Mouse (Mus musculus): ENCODE measurements around the gene Gm17657. TPM values are rescaled to one million over a fixed set of nuclear protein-coding genes. Genes with fewer than 3 reads are reported as not detected.
"Not testable (repeated sequence)": the region's sequence is repeated elsewhere in the genome, so short reads cannot be mapped to it uniquely, and the experiment has no call there.

Gene Gm17657
- total and polyA plus RNA-seq, 2 experiments = not detected

DNA sequence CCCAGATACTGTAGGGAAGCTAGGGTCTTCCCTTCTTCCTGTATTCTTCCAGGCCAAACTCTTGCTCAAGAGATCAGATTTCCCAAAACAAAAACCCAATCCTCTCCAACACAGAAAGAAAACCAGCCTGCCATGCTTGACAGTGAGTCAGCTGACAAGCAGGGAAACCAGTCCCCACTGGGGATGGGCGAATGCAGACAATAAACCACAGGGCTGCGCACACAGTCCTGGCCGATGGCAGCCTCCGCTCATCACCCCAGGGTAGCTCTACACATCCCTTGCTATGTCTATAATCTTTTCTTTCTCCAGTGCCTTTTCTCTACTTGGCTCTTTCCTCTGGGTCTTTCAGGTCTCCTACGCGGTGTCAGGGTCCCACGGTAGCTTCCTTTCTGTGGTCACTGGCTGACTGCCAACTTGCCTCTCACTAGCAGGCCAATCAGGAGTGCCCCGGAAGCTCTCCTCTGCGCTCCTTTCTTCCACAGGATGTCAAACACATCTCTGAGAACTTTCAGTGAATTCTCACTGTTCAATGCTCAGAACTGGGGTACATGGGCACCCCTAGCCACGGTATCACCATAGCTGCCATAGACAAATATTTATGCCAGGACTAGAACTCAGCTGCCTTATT lies 17.6 kb downstream of the Gm17657 start:
- Histone ChIP-seq H3K4me3 (ENCODE audit: insufficient read depth, low read depth, low read length) (no peak overlapping the region), H3K36me3 (ENCODE audit: control insufficient read depth, insufficient read depth, low read length) (no peaks in the 10 kb centered on the region), H3K27me3 (ENCODE audit: control insufficient read depth, insufficient read depth, low read length) (no peaks in the 10 kb centered on the region), H3K79me2 (ENCODE audit: control insufficient read depth, insufficient read depth, low read length) (no peaks in the 10 kb centered on the region), H3K9ac (ENCODE audit: low read depth, low read length) (no peak overlapping the region), H3K27ac (replicated peaks; ENCODE audit: insufficient read depth, low read depth, low read length) (no peak overlapping the region), H3K4me1 (ENCODE audit: control insufficient read depth, insufficient read depth, low read length) (no peaks in the 10 kb centered on the region)
- DNase-seq (ENCODE audit: extremely low read depth, low read depth, low spot score) = no peak
- TF ChIP-seq CTCF (IDR thresholded peaks at IDR 0.05; ENCODE audit: low read depth, low read length) = no peak
- TF ChIP-seq POLR2A (IDR thresholded peaks at IDR 0.05; ENCODE audit: extremely low read depth, insufficient read depth, low read length) = no peak
- 80% methylated on average over 10 of the region's 10 CpGs for WGBS

GRCm38 (mm10) chr17:29531278-29531677 lies 18.2 kb downstream of the Gm17657 start:
- Histone ChIP-seq H3K27ac (replicated peaks; ENCODE audit: insufficient read depth, low read depth, low read length) (no peak overlapping the region), H3K4me3 (ENCODE audit: insufficient read depth, low read depth, low read length) (no peak overlapping the region), H3K36me3 (ENCODE audit: control insufficient read depth, insufficient read depth, low read length) (no peaks in the 10 kb centered on the region), H3K79me2 (ENCODE audit: control insufficient read depth, insufficient read depth, low read length) (no peaks in the 10 kb centered on the region), H3K9ac (ENCODE audit: low read depth, low read length) (no peak overlapping the region), H3K27me3 (ENCODE audit: control insufficient read depth, insufficient read depth, low read length) (no peaks in the 10 kb centered on the region), H3K4me1 (ENCODE audit: control insufficient read depth, insufficient read depth, low read length) (no peaks in the 10 kb centered on the region)
- DNase-seq (ENCODE audit: extremely low read depth, low read depth, low spot score) = no peak
- peak; percentile 29; the same call in 1 of the 2 replicates for TF ChIP-seq CTCF (IDR thresholded peaks at IDR 0.05; ENCODE audit: low read depth, low read length)
- TF ChIP-seq POLR2A (IDR thresholded peaks at IDR 0.05; ENCODE audit: extremely low read depth, insufficient read depth, low read length) = no peak
- WGBS = 77% methylated on average over 9 of the region's 9 CpGs

DNA sequence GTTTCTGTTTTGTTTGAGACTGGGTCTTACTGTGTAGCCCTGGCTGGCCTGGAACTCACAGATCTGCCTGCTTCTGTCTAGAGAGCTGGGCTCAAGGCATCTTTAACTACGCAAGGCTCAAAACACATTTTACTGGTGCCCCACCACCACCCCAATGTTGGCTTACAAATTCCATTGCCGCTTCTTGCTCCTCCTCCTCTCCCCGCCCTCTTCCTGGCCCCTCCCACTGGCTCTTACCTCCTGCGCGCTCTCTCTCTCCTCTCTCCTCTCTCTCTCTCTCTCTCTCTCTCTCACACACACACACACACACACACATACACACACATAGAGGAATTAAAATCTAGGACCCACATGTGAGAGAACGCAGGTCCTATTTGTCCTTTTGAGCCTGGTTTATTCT lies 18.9 kb downstream of the Gm17657 start:
- H3K4me1 ChIP-seq (ENCODE audit: control insufficient read depth, insufficient read depth, low read length) = no peaks in the 10 kb centered on the region
- TF ChIP-seq POLR2A (IDR thresholded peaks at IDR 0.05; ENCODE audit: extremely low read depth, insufficient read depth, low read length) (no peak), CTCF (IDR thresholded peaks at IDR 0.05; ENCODE audit: low read depth, low read length) (no peak)
- WGBS = over 99% methylated on average over 6 of the region's 6 CpGs
- no peak overlapping the region for H3K9ac ChIP-seq (ENCODE audit: low read depth, low read length)
- H3K27me3 ChIP-seq (ENCODE audit: control insufficient read depth, insufficient read depth, low read length) = no peaks in the 10 kb centered on the region
- H3K4me3 ChIP-seq (ENCODE audit: insufficient read depth, low read depth, low read length) = no peak overlapping the region
- H3K27ac ChIP-seq (replicated peaks; ENCODE audit: insufficient read depth, low read depth, low read length) = no peak overlapping the region
- H3K36me3 ChIP-seq (ENCODE audit: control insufficient read depth, insufficient read depth, low read length) = no peaks in the 10 kb centered on the region
- no peak for DNase-seq (ENCODE audit: extremely low read depth, low read depth, low spot score)
- no peaks in the 10 kb centered on the region for H3K79me2 ChIP-seq (ENCODE audit: control insufficient read depth, insufficient read depth, low read length)

- peak; percentile 39 for DNase-seq (ENCODE audit: extremely low read depth, low read depth, low spot score)
- Histone ChIP-seq H3K9ac (ENCODE audit: low read depth, low read length) (no peak overlapping the region), H3K36me3 (ENCODE audit: control insufficient read depth, insufficient read depth, low read length) (no peaks in the 10 kb centered on the region), H3K27ac (replicated peaks; ENCODE audit: insufficient read depth, low read depth, low read length) (no peak overlapping the region), H3K4me3 (ENCODE audit: insufficient read depth, low read depth, low read length) (no peak overlapping the region), H3K27me3 (ENCODE audit: control insufficient read depth, insufficient read depth, low read length) (no peaks in the 10 kb centered on the region), H3K4me1 (ENCODE audit: control insufficient read depth, insufficient read depth, low read length) (no peaks in the 10 kb centered on the region), H3K79me2 (ENCODE audit: control insufficient read depth, insufficient read depth, low read length) (no peaks in the 10 kb centered on the region)
- TF ChIP-seq CTCF (IDR thresholded peaks at IDR 0.05; ENCODE audit: low read depth, low read length) = peak; percentile 72
- TF ChIP-seq POLR2A (IDR thresholded peaks at IDR 0.05; ENCODE audit: extremely low read depth, insufficient read depth, low read length) = no peak
- 78% methylated on average over 8 of the region's 8 CpGs for WGBS
Measured at GRCm38 (mm10) chr17:29528568-29529187, 20.8 kb downstream of the Gm17657 start.

DNA sequence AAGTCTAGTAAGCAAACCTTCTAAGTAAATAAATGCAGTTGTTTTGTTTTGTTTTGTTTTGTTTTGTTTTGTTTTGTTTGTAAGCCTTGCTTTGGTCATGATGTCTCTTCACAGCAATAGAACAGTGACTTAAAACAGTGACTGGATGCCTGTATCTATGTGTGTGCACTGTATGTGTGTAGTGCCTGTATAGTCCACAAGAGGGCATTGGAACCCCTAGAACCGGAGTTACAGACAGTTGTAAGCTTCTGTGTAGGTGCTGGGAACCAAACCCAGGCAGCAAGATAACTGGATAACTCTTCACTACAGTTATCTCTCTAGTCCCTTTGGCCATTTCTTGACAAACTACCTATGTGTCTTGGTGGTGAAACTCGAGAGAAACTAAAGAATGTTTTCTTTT lies 23.8 kb downstream of the Gm17657 start:
- TF ChIP-seq POLR2A (IDR thresholded peaks at IDR 0.05; ENCODE audit: extremely low read depth, insufficient read depth, low read length) = no peak
- no peak for TF ChIP-seq CTCF (IDR thresholded peaks at IDR 0.05; ENCODE audit: low read depth, low read length)
- Histone ChIP-seq H3K9ac (ENCODE audit: low read depth, low read length) (no peak overlapping the region), H3K27me3 (ENCODE audit: control insufficient read depth, insufficient read depth, low read length) (no peaks in the 10 kb centered on the region), H3K27ac (replicated peaks; ENCODE audit: insufficient read depth, low read depth, low read length) (no peak overlapping the region), H3K79me2 (ENCODE audit: control insufficient read depth, insufficient read depth, low read length) (no peaks in the 10 kb centered on the region), H3K36me3 (ENCODE audit: control insufficient read depth, insufficient read depth, low read length) (no peaks in the 10 kb centered on the region), H3K4me3 (ENCODE audit: insufficient read depth, low read depth, low read length) (no peak overlapping the region), H3K4me1 (ENCODE audit: control insufficient read depth, insufficient read depth, low read length) (no peaks in the 10 kb centered on the region)
- WGBS = 83% methylated on average over 2 of the region's 2 CpGs
- no peak for DNase-seq (ENCODE audit: extremely low read depth, low read depth, low spot score)

- H3K27ac ChIP-seq (replicated peaks; ENCODE audit: insufficient read depth, low read depth, low read length) = no peak overlapping the region
- TF ChIP-seq CTCF (IDR thresholded peaks at IDR 0.05; ENCODE audit: low read depth, low read length) (no peak), POLR2A (IDR thresholded peaks at IDR 0.05; ENCODE audit: extremely low read depth, insufficient read depth, low read length) (no peak)
- WGBS = 67% methylated on average over 8 of the region's 8 CpGs
Measured at GRCm38 (mm10) chr17:29519731-29520130, 29.7 kb downstream of the Gm17657 start.

GRCm38 (mm10) chr17:29518665-29519064 lies 30.8 kb downstream of the Gm17657 start:
- H3K27me3 ChIP-seq (ENCODE audit: control insufficient read depth, insufficient read depth, low read length); DNase-seq (ENCODE audit: extremely low read depth, low read depth, low spot score); H3K36me3 ChIP-seq (ENCODE audit: control insufficient read depth, insufficient read depth, low read length); H3K9ac ChIP-seq (ENCODE audit: low read depth, low read length); H3K4me3 ChIP-seq (ENCODE audit: insufficient read depth, low read depth, low read length); H3K79me2 ChIP-seq (ENCODE audit: control insufficient read depth, insufficient read depth, low read length); H3K27ac ChIP-seq (replicated peaks; ENCODE audit: insufficient read depth, low read depth, low read length); H3K4me1 ChIP-seq (ENCODE audit: control insufficient read depth, insufficient read depth, low read length): not testable (repeated sequence)
- WGBS = 88% methylated on average over 5 of the region's 5 CpGs

More at GRCm38 (mm10) chr17:29519731-29520130, 29.7 kb downstream of the Gm17657 start:
- no peak overlapping the region for H3K9ac ChIP-seq (ENCODE audit: low read depth, low read length)
- no peak overlapping the region for H3K4me3 ChIP-seq (ENCODE audit: insufficient read depth, low read depth, low read length)
- DNase-seq (ENCODE audit: extremely low read depth, low read depth, low spot score) = no peak
- no peaks in the 10 kb centered on the region for H3K4me1 ChIP-seq (ENCODE audit: control insufficient read depth, insufficient read depth, low read length)
- no peaks in the 10 kb centered on the region for H3K27me3 ChIP-seq (ENCODE audit: control insufficient read depth, insufficient read depth, low read length)
- H3K79me2 ChIP-seq (ENCODE audit: control insufficient read depth, insufficient read depth, low read length) = no peaks in the 10 kb centered on the region
- no peaks in the 10 kb centered on the region for H3K36me3 ChIP-seq (ENCODE audit: control insufficient read depth, insufficient read depth, low read length)
